Mouse (Mus musculus): ENCODE data around the gene Hddc2.

DNA sequence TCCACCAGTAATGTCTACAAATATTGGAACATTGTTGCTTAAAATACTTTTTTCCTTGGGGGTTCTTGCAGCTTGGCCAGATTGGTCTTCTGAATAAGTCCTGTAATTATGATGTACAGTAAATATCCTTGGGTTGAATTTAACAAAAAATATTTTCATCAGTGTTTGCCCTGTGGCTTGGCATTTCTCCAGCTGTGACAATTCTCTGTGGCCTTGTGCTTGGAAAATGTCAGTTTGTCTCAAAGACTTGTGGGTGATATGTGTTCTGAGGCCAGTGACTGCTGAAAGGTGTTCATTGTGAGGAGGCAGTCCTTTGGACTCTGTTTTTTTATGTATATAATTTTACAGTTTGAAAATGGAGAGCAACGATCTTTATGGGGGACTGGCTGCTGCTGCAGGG is 16.3 kb downstream of the Hddc2 start:
- TF ChIP-seq MAFK (IDR thresholded peaks at IDR 0.05; ENCODE audit: insufficient read depth, low read depth, low read length) = no peak
- no peak for TF ChIP-seq HCFC1 (IDR thresholded peaks at IDR 0.05; ENCODE audit: borderline replicate concordance, insufficient read depth, low read length)
- no peak for TF ChIP-seq ZC3H11A (IDR thresholded peaks at IDR 0.05; ENCODE audit: borderline replicate concordance, low read depth, low read length)
- TF ChIP-seq CHD2 (IDR thresholded peaks at IDR 0.05; ENCODE audit: low read depth, low read length) = no peak
